Mouse (Mus musculus) right cerebral cortex, postnatal 10 days (tissue): ENCODE measurements around the gene Prdm16.

Experiments
- DNase-seq, 2 experiments: peaks; one replicate each; pipeline ENCODE4 v3.0.0; 2021; ENCODE audit warnings: low spot score in 2 of 2

Prdm16 gene

DNA sequence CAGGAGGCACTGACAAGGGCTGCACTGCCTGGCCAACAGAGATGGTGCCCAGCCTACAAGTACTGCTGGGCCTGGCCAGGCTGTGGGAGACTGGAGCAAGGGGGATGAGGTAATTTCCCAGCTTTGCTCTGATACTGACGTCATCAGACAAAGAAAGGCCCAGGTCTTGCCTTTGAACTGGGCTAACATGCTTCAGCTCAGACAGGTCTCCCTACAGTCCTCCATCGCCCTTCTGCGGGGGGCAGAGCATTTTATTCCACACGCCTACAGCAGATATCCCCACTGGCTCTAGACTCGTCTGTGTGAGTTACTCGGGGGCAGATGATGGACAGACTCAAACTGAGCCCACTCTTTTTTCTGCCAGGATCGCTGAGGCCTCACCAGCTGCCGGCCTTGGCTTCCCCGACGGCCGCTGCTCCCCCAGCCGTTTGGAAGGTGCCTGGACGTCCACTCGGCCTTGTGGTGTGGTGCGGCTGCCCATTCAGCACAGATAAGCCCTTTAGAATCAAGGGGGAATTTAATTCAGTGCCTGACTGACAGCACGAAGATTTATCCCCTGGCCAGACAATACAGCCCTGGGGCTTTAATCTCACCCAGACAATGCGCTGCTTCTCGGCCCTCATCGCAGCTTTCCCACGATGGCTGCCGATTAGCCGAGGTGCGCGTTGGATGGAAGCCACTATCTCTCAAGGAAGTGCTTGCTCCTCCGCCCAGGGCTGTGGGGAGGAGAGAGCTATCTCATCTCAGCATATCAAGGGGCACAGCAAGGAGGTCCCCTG, 32.8 kb downstream of the Prdm16 start:
- DNase-seq, result no peak

DNA sequence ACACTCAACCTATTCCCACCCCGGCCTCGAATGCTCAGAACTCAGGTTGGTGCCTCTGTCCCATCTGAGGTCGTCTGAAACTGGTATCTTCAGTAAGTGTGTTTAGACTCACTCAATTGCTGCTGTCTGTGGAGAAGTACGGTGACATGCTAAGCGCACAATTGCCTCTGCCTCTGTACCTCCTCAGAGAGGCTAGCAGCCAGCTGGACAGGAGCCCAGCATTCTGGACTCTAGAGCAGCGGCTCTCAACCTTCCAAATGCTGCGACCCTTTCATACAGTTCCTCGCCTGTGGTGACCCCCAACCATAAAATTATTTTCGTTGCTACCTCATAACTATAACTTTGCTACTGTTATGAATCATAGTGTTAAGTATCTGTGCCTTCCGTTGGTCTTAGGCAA, 34.3 kb downstream of the Prdm16 start:
- DNase-seq, result peak in 1 of 2 experiments; percentile 51

DNA sequence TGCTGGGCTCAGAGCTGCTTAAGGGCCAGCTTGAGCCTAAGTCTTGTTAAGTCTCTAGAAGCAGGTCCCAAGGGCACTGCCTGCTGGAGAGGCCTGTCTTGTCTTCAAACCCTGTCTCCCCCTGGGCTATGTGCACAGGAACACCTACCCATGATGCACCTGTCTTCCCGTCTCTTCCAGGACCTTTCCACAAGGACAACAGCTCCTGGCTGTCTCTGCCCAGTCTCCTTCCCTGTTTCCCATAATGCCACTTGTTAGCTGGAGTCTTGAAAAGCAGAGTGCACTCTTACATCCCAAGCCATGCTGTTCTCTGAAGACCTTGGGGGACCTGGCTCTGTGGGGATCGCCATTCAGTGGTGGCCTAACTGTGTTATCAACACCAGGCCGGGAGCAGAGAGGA, 35.7 kb downstream of the Prdm16 start:
- no peak for DNase-seq

DNA sequence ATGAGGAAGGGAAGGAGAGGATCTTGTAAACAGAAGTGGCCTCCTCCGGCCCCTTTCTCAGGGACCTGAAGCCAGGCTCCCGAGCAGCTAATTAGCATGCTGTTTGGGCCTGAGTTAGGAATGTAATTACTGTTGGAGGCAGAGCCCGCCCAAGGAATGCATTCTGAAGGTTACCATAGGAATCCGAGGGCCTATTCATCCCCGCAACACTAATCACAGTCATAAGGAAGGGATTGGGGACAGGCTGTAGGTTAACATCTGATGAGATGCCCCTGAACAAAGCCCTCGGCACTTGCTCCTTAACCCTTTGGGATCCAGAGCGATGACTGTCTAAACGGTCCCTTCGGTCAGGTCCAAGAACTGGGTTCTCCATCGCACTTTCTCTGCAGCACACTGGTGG, 36.7 kb downstream of the Prdm16 start:
- peak; percentile 50 to 61 for DNase-seq

DNA sequence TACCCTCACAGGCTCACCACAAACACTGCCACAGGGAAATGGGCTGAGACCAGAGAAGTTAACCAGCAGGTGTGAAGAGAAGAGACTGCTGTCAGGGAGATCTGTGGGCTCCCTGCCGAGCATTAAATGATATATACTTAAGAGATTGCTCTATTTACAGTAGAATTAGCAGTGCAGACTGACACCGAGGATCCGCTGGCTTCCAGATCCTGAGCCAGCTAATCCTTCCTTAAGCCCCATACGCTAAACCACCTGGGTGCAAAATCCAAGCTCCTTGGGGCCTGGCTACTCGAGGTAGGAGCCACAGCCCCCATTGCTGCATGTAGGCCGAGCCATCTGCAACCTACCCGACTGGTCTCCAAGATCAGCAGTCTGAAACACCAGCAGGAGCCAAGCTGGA, 38.3 kb downstream of the Prdm16 start:
- no peak for DNase-seq

DNA sequence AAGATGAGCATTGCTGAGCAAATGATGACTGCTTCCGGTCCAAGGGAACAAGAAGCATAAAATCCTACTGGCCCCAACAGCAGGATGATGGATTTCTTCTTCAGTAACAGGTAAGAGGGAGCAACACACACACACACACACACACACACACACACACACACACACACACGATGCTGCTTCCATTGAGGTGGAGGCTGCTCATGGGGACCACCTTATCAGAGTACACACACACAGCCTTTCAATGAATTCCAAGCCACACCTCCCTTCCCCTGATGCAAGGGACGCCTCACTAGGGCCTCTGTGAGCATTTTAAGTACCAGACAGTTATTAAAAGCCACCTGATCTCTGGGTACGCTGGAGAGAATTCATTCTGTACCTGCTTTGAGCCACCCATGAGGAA, 39.9 kb downstream of the Prdm16 start:
- no peak for DNase-seq

DNA sequence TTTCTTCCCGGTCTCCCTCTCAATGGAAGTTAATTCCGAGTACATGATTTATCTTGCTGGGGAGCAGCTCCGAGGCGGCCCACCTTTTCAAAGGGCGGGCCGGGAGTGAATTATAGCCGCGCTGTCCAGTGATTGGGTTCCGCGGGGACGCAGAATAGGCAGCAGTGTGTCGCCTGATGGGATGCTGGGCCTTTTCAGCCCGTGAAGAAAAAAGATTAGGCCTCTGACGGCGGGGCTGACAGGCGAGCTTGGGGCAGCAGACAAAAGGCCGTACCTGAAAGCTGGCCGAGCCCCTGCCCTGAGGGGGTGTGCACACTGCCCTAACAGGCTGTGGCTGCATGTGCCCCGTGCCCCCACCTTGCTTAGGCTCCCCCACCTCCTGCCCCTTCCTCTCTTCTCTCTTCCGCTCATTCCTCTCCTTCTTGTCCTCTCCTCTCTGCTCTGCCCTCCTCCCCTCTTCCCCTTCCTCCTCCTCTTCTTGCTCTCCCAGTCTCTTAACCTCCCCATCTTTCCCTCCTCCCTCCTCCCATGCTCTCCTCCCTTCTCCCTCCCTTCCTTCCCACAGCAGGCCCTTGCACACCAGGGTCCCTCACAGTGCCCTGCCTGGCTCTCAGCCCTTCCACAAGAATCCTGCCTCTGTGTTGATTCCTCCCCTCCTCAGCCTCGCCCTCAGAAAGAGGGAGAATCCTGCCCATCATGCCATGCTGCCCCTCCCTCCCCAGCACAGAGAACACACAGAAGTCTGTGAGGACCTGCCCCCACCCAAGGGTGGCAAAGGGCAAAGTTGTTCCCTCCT, 41.7 kb downstream of the Prdm16 start:
- peak in 1 of 2 experiments; percentile 31 for DNase-seq

DNA sequence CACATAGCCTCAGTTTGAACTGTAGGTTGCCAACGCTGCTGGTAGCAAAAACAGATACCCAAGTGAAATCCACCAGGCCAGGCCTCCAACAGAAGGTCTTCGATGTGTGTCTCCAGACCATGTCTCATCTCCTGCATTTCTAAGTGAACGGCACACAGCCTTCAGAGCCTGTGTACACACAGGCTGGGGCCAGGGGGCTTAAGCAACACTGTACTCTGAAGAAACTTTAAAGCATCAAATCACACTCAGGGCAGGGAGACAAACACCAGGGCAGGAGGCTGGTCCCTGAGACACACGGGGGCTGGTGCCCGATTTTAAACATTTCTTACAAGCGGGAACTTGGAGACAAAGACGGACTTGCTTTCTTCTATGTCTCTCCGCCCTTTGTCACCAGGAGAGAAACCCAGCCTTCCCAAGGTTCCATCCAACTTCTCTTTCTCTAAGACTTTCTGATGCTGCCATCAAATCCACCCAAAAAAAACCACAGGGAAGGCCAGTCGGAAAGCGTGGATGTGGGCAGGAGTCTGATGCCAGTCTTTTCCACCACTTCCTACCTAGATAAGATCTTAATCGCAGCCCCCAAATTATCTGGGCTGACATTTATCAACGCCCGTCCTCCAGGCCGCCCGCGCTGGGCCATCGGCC, 42.4 kb downstream of the Prdm16 start:
- no peak for DNase-seq

DNA sequence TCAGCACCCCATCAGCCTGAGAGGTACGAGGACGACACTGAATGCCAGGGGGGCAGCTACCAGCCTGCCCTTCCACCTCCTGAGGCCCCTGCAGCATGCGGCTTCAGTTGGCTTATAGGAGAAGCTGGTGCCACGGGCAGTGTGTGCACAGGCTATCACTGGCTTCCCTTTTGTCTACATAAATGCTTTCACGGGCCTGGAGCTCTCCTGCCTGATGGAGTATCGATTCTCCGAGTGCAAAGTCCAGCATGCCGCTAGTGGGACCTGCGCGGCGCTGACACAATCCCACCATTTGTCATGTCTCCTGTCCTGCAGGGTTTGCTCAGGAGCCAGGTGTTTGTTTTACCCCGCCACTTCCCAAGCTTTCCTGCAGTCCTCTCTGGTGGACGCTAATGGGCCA, 44.1 kb downstream of the Prdm16 start:
- DNase-seq, result no peak

DNA sequence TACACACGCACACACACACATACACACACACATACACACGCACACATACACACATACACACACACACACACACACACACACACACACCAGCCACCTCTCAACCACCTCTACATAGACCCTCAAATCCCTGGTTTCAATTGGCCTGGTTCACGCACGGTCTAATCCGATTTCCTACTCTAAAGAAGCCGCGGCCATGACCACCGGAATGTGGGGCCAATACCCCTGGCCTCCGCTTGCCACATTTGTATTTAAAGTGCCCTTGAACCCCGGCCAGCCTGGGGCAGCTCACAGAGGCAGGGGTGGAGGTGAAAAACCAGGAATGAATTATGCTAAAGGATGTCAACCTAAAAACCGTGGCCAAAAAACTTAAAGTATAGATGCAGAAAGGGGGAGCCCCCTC, 45.8 kb downstream of the Prdm16 start:
- DNase-seq, result no peak

DNA sequence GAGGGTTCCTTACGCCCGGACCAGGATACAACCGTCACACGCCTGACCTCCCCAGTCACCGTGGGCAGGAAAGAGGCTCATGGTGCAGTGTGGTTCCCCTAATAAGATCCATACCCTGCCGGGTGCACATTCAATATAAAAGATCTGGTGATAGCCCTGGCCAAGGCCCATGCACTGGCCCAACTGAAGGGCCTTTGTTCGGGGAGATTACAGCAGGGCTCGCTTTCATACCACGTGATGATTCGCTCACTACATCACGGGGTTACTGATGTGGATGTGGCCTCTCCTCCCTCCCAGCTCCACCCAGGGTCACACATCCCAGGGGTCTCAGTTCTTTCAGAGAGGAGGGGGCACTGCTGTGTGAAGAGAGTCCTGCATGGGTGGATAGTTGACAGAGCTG, 50.3 kb downstream of the Prdm16 start:
- DNase-seq, result no peak

DNA sequence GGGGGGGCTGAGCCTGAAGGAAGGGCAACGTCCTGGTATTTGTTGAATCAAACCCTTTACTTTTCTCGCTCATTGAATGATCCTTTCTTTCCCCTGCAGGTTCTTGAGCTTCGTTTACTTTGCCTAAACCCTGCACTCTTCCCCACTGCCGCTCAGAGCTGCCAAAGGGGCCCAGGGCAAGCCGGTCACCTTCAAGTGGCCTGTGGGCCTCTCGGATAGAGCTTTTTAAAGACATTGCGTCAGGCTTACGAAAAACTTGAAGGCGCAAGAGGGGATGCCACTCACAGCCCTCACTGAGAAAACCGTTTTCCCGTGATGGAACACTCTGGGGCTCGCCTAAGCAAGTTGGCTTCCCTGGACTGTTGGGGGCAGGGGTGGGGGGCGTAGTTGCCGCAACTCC, 50.9 kb downstream of the Prdm16 start:
- DNase-seq, result no peak

DNA sequence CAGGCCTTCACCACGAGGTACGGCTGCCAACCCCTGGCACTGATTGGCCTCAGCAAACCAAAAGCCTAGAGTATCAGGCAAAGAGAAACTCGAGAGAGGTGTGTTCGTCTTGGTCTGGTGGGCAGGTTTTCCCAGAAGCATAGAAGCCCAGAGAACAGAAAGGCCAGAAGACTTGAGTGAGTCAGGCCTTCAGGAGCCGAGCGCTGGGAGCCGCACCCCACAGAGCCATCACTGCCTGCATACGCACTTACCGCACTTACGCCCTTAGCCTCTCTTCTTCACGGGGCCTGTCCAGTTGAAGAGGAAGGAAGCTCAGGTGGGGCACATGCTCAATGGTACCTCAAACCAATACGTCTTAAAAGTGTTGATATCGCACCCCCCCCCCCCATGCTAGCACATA, 53.0 kb downstream of the Prdm16 start:
- no peak for DNase-seq

DNA sequence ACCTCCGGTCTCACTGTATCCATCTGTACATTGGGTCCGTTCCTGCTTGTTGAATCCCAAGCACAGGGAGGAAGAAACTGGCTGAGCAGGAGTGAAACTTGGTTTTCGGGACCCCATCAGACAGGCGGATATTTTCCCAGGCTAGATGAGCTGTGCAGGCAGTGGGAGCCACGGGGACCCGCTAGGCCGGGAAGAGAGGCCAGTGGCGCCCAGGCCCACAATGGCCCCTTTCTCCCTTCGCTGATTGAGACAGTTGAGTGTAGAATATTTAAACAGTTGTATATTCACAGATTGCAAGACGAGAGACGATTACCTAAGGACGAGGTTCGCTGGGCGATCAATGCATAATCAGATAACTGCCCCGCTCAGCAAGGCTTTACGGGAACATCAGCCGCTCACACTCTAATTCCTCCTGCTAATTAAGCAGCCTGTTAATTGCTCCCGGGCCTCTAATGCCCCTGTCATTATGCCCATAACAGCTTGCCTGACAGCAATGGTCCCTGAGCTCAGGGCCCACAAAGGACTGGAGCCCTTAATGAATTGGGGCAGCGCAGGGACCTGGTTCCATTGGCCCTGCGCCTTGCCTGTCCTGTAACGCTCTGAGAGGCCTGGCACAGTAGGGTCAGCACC, 54.0 kb downstream of the Prdm16 start:
- DNase-seq, result peak; percentile 63 to 72

DNA sequence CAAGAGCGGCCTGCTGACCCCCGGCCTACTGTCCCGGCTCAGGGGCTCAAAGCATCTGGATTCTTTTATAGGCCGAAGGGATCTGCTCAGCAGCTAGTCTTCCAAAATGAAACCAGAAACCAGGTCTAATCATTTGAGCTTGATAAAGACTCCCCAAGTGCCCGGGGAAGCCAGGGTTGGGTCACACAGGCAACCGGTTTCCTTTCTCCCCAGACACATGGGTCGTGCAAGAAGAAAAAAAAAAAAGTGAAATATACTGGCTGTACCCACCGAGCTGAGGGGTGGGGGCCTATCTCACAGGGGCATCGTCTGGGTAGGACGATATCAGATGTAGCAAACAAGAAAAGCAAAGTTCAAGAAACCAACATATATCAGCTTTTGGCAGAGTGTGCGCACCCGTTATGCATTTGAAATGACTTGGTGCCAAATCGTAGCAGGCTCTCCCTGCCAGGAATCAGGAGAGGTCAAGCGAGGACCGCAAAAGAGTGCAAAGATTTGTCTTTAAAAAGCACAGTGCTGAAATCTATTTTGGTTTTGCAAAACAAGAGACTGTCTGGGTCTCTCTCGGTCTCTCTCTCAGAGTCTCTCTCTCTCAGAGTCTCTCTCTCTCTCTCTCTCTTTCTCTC, 55.3 kb downstream of the Prdm16 start:
- no peak for DNase-seq

DNA sequence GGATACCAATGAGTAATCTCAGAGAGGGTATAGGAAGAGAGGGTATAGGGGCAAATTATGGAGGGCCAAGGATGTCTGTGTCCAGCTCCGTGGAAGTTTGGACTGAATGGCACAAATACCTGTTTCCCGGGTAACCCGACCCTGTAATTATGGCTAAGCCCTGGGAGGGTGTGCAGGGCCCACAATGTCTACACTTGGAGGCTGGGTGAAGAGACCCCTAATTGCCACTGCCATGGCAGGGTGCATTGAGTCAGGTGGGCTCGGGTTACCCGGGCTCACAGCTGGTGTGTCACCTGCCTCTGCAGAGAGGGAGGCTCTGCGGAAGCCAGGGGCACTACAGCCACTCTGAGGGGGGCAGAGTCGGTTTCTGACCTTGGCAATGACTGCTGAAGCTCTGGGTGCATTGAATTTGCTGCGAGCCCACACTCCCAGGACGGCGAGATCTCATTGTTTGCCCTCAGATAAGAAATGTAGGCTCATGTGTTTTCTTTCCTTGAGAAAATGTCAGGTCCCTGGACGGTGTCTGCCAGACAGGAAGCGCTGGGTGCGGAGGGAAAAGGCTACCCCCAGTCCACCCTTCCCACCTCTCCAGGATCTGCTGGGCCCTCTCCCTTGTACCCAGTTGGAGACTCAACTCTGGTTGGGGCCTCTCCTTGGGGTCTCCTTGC, 62.3 kb downstream of the Prdm16 start:
- DNase-seq, result no peak

DNA sequence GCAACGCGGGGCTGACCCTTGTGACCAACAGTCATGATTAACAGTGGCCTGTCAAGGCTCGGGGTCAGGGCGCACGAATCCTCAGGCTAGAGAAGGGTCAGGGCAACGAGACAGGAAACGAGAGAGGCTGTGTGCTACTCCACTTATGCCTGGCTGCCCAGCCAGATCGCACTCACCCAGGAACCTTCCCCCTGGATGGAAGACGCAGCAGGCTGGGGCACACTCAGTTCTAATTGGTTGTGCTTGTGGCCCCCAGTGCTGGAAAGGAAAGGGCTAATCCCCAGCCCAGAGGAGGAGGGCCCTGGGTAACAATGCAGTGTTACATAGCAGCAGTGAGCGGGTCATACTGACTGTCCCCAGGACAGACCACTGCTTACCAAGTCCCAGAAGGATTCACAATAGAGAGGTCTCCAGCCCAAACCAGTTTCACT, 66.2 kb downstream of the Prdm16 start:
- no peak for DNase-seq

DNA sequence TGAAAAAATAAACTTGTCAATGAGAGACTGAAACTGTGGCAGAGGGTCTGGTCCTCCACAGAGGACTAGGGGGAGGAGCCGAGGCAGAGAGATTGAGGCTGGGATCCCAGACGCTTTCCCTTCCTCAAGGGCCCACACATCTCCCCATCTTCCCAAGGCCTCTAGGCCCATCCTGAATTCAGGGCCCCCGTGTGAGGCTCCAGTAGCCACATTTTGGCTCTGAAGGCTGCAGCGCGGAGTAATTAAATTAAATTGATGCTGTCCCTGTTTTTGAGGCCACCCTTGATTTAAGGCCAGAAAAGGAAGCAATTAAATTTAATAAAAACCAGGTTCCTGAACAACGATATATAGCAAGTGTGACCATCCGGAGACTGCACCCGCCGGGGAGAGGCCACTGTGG, 66.8 kb downstream of the Prdm16 start:
- no peak for DNase-seq

DNA sequence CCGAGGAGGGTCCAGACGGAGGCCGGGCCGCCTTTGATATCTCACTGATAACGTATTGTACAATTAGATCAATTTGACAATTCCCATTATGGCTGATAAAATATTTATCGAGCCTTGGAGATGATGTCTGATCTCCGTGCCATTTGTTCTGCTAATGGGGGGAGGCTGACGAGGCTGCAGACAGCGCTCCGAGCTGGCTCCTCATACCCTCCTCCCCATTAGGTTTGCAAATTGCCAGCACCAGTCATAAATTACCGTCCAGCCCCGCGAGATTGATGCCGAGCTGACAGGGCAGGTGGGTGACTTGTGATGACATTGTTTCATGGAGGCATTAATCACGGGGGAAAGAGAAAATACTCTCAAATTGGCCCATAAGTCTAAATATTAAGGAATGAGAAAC, 67.9 kb downstream of the Prdm16 start:
- DNase-seq, result no peak

DNA sequence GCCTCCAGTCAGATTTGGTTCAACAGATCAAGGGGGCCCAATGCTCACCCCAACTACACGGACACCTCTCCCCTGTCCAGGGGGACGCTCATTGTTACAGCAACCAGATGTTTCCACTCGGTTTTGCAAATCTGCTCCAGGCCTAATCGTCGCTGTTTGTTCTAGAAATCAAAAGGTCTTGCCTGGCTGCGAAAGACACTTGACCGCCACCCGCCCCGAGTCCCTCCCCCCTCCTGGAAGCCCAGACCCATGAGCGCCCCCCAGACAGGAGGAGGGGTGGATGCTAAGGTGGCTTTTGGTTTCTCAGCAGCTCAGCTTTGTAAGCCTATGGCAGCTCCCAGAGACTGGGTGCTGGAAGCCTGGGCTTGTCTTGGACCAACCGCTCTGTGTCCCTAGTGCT, 68.7 kb downstream of the Prdm16 start:
- no peak for DNase-seq

DNA sequence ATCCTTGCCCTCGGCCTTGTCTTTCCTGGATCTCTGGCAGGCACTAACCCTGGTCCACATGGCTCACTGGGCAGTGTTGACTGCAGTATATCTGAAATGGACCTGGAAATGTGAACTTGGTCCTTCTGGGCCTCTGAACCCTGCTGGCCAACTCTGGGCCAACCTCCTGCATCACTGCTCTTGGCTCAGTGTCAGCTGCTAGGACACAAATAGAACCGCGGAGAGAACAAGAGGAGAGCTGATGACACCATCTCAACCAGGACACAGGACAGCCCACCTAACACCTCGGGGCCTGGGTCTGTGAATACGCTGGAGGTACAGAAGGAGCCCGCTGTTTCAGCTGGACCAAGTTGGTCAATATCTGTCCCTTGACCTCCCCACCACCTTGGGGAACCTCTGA, 73.5 kb downstream of the Prdm16 start:
- no peak for DNase-seq
